Mouse (Mus musculus): ENCODE results near the gene Ankrd16. TPM values are rescaled to one million over a fixed set of nuclear protein-coding genes. Genes with fewer than 3 reads are reported as not detected.
A peak's percentile ranks its signal among the peaks of the same experiment; 100 is the strongest.

Gene Ankrd16
- 10 to 100 TPM; 50.1 to 55.8 TPM for total RNA-seq (2021)

GRCm38 (mm10) chr2:11777091-11778068 is at the start of gene Ankrd16, which contains the start of gene Fbh1:
Ankrd16 (plus strand) TSS chr2:11777876.
Fbh1 (minus strand) TSS chr2:11777582.
- DNase-seq = peak; percentile 100

- no peak for DNase-seq
Observed at GRCm38 (mm10) chr2:11729091-11729490, 48.6 kb upstream of the Ankrd16 start.

GRCm38 (mm10) chr2:11732978-11733377 is 44.7 kb upstream of the Ankrd16 start:
- DNase-seq = no peak

GRCm38 (mm10) chr2:11735853-11736252 is 41.8 kb upstream of the Ankrd16 start:
- DNase-seq = no peak

GRCm38 (mm10) chr2:11738794-11739193 is 38.9 kb upstream of the Ankrd16 start:
- no peak for DNase-seq

- DNase-seq = no peak
Observed at GRCm38 (mm10) chr2:11739516-11740051, 38.1 kb upstream of the Ankrd16 start.

GRCm38 (mm10) chr2:11762541-11762940 is 15.1 kb upstream of the Ankrd16 start:
- no peak for DNase-seq

GRCm38 (mm10) chr2:11765694-11766093 is 12.0 kb upstream of the Ankrd16 start:
- DNase-seq = peak; percentile 61 to 69

- DNase-seq = no peak
Observed at GRCm38 (mm10) chr2:11766485-11767160, 11.1 kb upstream of the Ankrd16 start.

- peak in 1 of 2 experiments; percentile 6 for DNase-seq
Observed at GRCm38 (mm10) chr2:11767161-11767545, 10.5 kb upstream of the Ankrd16 start.

- no peak for DNase-seq
Observed at GRCm38 (mm10) chr2:11771701-11772100, 6.0 kb upstream of the Ankrd16 start.

- DNase-seq = no peak
Observed at GRCm38 (mm10) chr2:11772401-11772800, 5.3 kb upstream of the Ankrd16 start.

- DNase-seq = no peak
Observed at GRCm38 (mm10) chr2:11774426-11774825, 3.2 kb upstream of the Ankrd16 start.

GRCm38 (mm10) chr2:11775121-11775520 is 2.6 kb upstream of the Ankrd16 start:
- no peak for DNase-seq

- no peak for DNase-seq
Observed at GRCm38 (mm10) chr2:11776415-11776814, 1.3 kb upstream of the Ankrd16 start.

GRCm38 (mm10) chr2:11778087-11778823 is 579 bp downstream of the Ankrd16 start:
- DNase-seq = peak; percentile 82 to 84

- no peak for DNase-seq
Observed at GRCm38 (mm10) chr2:11784159-11784558, 6.5 kb downstream of the Ankrd16 start.

- no peak for DNase-seq
Observed at GRCm38 (mm10) chr2:11794668-11795067, 17.0 kb downstream of the Ankrd16 start.

- DNase-seq = no peak
Observed at GRCm38 (mm10) chr2:11797930-11798364, 20.3 kb downstream of the Ankrd16 start.

GRCm38 (mm10) chr2:11801299-11801930 is 23.7 kb downstream of the Ankrd16 start:
- no peak for DNase-seq
